Mouse (Mus musculus): ENCODE data around the gene Rpl23. TPM values are rescaled to one million over a fixed set of nuclear protein-coding genes. Genes with fewer than 3 reads are reported as not detected.

Rpl23 gene
- total and polyA plus RNA-seq, 3 experiments = 921 to 2,072 TPM; not detected in 1

- Histone ChIP-seq H3K4me1 (ENCODE audit: control insufficient read depth in 1 of 2, insufficient read depth in 2 of 2, low read length in 2 of 2) (peaks cover 11 to 19% of the 10 kb centered on the region in 2 experiments), H3K36me3 (ENCODE audit: control insufficient read depth in 1 of 2, insufficient read depth in 2 of 2, low read length in 2 of 2) (peaks cover 1 to 4% of the 10 kb centered on the region in 2 experiments)
- no peak for TF ChIP-seq CHD2 (IDR thresholded peaks at IDR 0.05; ENCODE audit: low read length)
These were observed 42.7 kb upstream of the Rpl23 start for GRCm38 (mm10) chr11:97824895-97825294.

GRCm38 (mm10) chr11:97824168-97824567, 41.9 kb upstream of the Rpl23 start:
- Histone ChIP-seq H3K4me3 (ENCODE audit: control insufficient read depth in 1 of 2, insufficient read depth in 1 of 2, low read depth in 2 of 2, low read length in 2 of 2) (no peak overlapping the region), H3K36me3 (ENCODE audit: control insufficient read depth in 1 of 2, insufficient read depth in 2 of 2, low read length in 2 of 2) (peaks cover 1 to 4% of the 10 kb centered on the region in 2 experiments)

More at GRCm38 (mm10) chr11:97824895-97825294, 42.7 kb upstream of the Rpl23 start:
- Histone ChIP-seq H3K9ac (ENCODE audit: control insufficient read depth, low read depth, low read length, poor library complexity, severe bottlenecking) (no peak overlapping the region), H3K4me3 (ENCODE audit: control insufficient read depth in 1 of 2, insufficient read depth in 1 of 2, low read depth in 2 of 2, low read length in 2 of 2) (no peak overlapping the region), H3K79me2 (ENCODE audit: control insufficient read depth, insufficient read depth, low read length, poor library complexity) (no peaks in the 10 kb centered on the region), H3K27ac (ENCODE audit: control insufficient read depth, low read depth, low read length) (no peak overlapping the region), H3K9me3 (replicated peaks; ENCODE audit: insufficient read depth, low read length) (no peaks in the 10 kb centered on the region), H3K27me3 (ENCODE audit: control insufficient read depth in 1 of 2, insufficient read depth in 2 of 2, low read length in 2 of 2) (no peaks in the 10 kb centered on the region)
- no peak for DNase-seq (ENCODE audit: low read depth, low spot score)

GRCm38 (mm10) chr11:97822840-97823603, 40.8 kb upstream of the Rpl23 start:
- Histone ChIP-seq H3K27ac (ENCODE audit: control insufficient read depth, low read depth, low read length) (no peak overlapping the region), H3K4me1 (ENCODE audit: control insufficient read depth in 1 of 2, insufficient read depth in 2 of 2, low read length in 2 of 2) (peaks cover 11 to 22% of the 10 kb centered on the region in 2 experiments), H3K36me3 (ENCODE audit: control insufficient read depth in 1 of 2, insufficient read depth in 2 of 2, low read length in 2 of 2) (peaks cover 1 to 6% of the 10 kb centered on the region in 2 experiments)

More at GRCm38 (mm10) chr11:97824168-97824567, 41.9 kb upstream of the Rpl23 start:
- H3K4me1 ChIP-seq (ENCODE audit: control insufficient read depth in 1 of 2, insufficient read depth in 2 of 2, low read length in 2 of 2) = peaks cover 11 to 19% of the 10 kb centered on the region in 2 experiments
- no peaks in the 10 kb centered on the region for H3K79me2 ChIP-seq (ENCODE audit: control insufficient read depth, insufficient read depth, low read length, poor library complexity)
- DNase-seq (ENCODE audit: low read depth, low spot score) = no peak
- TF ChIP-seq MAFK (IDR thresholded peaks at IDR 0.05; ENCODE audit: borderline replicate concordance, low read depth, low read length) = no peak
- TF ChIP-seq MAZ (IDR thresholded peaks at IDR 0.05; ENCODE audit: low read depth, low read length) = no peak
- no peak for TF ChIP-seq SMC3 (IDR thresholded peaks at IDR 0.05; ENCODE audit: low read depth, low read length)
- H3K9me3 ChIP-seq (replicated peaks; ENCODE audit: insufficient read depth, low read length) = no peaks in the 10 kb centered on the region
- H3K27ac ChIP-seq (ENCODE audit: control insufficient read depth, low read depth, low read length) = no peak overlapping the region
- H3K9ac ChIP-seq (ENCODE audit: control insufficient read depth, low read depth, low read length, poor library complexity, severe bottlenecking) = no peak overlapping the region
- H3K27me3 ChIP-seq (ENCODE audit: control insufficient read depth in 1 of 2, insufficient read depth in 2 of 2, low read length in 2 of 2) = no peaks in the 10 kb centered on the region

More at GRCm38 (mm10) chr11:97822840-97823603, 40.8 kb upstream of the Rpl23 start:
- no peak overlapping the region for H3K9ac ChIP-seq (ENCODE audit: control insufficient read depth, low read depth, low read length, poor library complexity, severe bottlenecking)
- H3K9me3 ChIP-seq (replicated peaks; ENCODE audit: insufficient read depth, low read length) = no peaks in the 10 kb centered on the region
- TF ChIP-seq TAL1 (IDR thresholded peaks at IDR 0.05; ENCODE audit: low read length) = no peak
- TF ChIP-seq ZKSCAN1 (IDR thresholded peaks at IDR 0.05; ENCODE audit: low read depth, low read length) = no peak
- no peak for TF ChIP-seq TBP (IDR thresholded peaks at IDR 0.05; ENCODE audit: low read depth, low read length)
- TF ChIP-seq USF2 (IDR thresholded peaks at IDR 0.05; ENCODE audit: borderline replicate concordance in 1 of 2, insufficient read depth in 1 of 2, low read depth in 1 of 2, low read length in 2 of 2) = no peak
- TF ChIP-seq KAT2A (conservative IDR thresholded peaks at IDR 0.05; ENCODE audit: low read depth, low read length) = no peak
- no peak for TF ChIP-seq MEF2A (IDR thresholded peaks at IDR 0.05; ENCODE audit: extremely low read depth, insufficient replicate concordance, low read depth, low read length, poor library complexity, severe bottlenecking)
- TF ChIP-seq MAX (IDR thresholded peaks at IDR 0.05; ENCODE audit: low read length) = no peak
- no peak for TF ChIP-seq MYB (IDR thresholded peaks at IDR 0.05; ENCODE audit: low read depth, low read length)
- TF ChIP-seq GATA1 (IDR thresholded peaks at IDR 0.05; ENCODE audit: low read depth, low read length) = no peak
- no peak for TF ChIP-seq CHD1 (IDR thresholded peaks at IDR 0.05; ENCODE audit: low read depth, low read length)
- no peak for TF ChIP-seq POLR2AphosphoS5 (IDR thresholded peaks at IDR 0.05; ENCODE audit: borderline replicate concordance, low read depth, low read length)
- H3K27me3 ChIP-seq (ENCODE audit: control insufficient read depth in 1 of 2, insufficient read depth in 2 of 2, low read length in 2 of 2) = no peaks in the 10 kb centered on the region
- no peak for DNase-seq (ENCODE audit: low read depth, low spot score)
- no peak overlapping the region for H3K4me3 ChIP-seq (ENCODE audit: control insufficient read depth in 1 of 2, insufficient read depth in 1 of 2, low read depth in 2 of 2, low read length in 2 of 2)
- no peaks in the 10 kb centered on the region for H3K79me2 ChIP-seq (ENCODE audit: control insufficient read depth, insufficient read depth, low read length, poor library complexity)

Measured in MEL (cell line).